Mouse (Mus musculus): ENCODE data around the gene Six1. TPM values are rescaled to one million over a fixed set of nuclear protein-coding genes. Genes with fewer than 3 reads are reported as not detected.

The Six1 gene
- polyA plus RNA-seq, 1 experiment from 2014 or later: 4.5 TPM

DNA sequence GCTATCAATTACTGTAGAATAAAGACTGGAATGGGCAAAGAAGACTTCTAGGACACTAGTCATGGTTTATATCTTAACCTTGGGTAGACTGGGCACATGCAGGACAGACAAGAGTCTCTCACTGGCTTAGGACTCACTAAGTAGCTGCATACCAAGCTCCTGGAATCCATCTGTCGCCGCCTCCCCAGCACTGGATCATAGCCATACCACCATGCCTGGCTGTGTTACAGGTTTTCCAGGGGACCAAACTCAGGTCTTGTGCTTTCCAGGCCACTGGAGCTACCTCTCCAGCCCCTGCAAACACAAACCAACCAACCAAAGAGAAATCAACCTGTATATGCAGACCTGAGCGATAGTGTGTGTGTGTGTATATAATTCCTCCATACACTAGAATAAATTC, 57.0 kb downstream of the Six1 start:
- no peak for ATAC-seq (replicated peaks; ENCODE audit: extremely low read depth, insufficient read depth, low FRiP score)
- 0 out of 2 replicates have a peak, but pooled peaks cover 2% of the 10 kb centered on the region for H3K9me3 ChIP-seq (replicated peaks; ENCODE audit: control insufficient read depth, low read length)
- WGBS: 68% methylated on average over 3 of the region's 3 CpGs

More for the DNA sequence above, 57.0 kb downstream of the Six1 start:
- Histone ChIP-seq H3K4me1 (ENCODE audit: control insufficient read depth, insufficient read depth, low read length) (no peaks in the 10 kb centered on the region; the same call in 1 of the 2 replicates), H3K9ac (ENCODE audit: low read length) (no peak overlapping the region), H3K4me2 (ENCODE audit: low read depth, low read length) (no peak overlapping the region), H3K36me3 (ENCODE audit: control insufficient read depth, insufficient read depth) (no peaks in the 10 kb centered on the region), H3K4me3 (ENCODE audit: low read length) (no peak overlapping the region), H3K27me3 (ENCODE audit: control insufficient read depth, insufficient read depth, low read length) (no peaks in the 10 kb centered on the region), H3K27ac (ENCODE audit: low read length) (no peak overlapping the region)

Other genes starting within 250 kb of the Six1 start
- not detected in 2 replicates for gene Six6, start 114.0 kb downstream of the Six1 start, polyA plus RNA-seq (2015; fragmentation: Nextera tagmentation; extraction: Ambion mirVana)
- gene 4930447C04Rik, start 113.1 kb downstream of the Six1 start, polyA plus RNA-seq (2015; fragmentation: Nextera tagmentation; extraction: Ambion mirVana): 1.1 and 1.5 TPM in 2 replicates
- gene Six4, start 59.6 kb upstream of the Six1 start, polyA plus RNA-seq (2015; fragmentation: Nextera tagmentation; extraction: Ambion mirVana): 1.1 and 1.3 TPM in 2 replicates
- gene Mnat1, start 69.8 kb upstream of the Six1 start, polyA plus RNA-seq (2015; fragmentation: Nextera tagmentation; extraction: Ambion mirVana): 20.3 and 23.2 TPM in 2 replicates
- gene Trmt5, start 232.8 kb upstream of the Six1 start, polyA plus RNA-seq (2015; fragmentation: Nextera tagmentation; extraction: Ambion mirVana): 14.9 and 17.6 TPM in 2 replicates
- 4.8 and 6.5 TPM in 2 replicates for gene Slc38a6, start 232.9 kb upstream of the Six1 start, polyA plus RNA-seq (2015; fragmentation: Nextera tagmentation; extraction: Ambion mirVana)

Measured in heart, embryonic 16.5 days (tissue).